Mouse (Mus musculus): ENCODE results near the gene S100pbp.

DNA sequence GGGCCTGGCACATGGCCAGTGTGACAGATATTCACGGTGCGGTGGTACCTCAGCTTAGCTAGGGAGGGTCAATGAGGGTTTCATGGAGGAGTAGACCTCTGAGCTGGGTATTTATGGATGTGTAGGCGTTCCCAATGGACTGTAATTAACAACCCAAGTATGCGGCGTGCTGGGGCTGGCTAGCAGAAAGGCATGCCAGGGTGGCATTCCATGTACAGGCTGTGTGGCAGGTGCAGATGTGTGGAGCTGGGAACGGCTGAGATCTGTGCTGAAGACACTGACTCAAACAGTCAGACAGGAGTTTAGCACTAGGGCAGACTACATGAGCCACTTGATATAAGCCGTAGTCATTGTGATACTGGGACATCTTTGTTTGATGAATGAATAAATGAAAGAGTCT, 80.9 kb downstream of the S100pbp start:
- TF ChIP-seq EP300 (IDR thresholded peaks at IDR 0.05), result no peak
- no peak for TF ChIP-seq CTCF (IDR thresholded peaks at IDR 0.05)

All from lung, postnatal 0 days (tissue).